Comparison of ENCODE assay signal across 14 mouse cellular contexts in the genomic region with DNA sequence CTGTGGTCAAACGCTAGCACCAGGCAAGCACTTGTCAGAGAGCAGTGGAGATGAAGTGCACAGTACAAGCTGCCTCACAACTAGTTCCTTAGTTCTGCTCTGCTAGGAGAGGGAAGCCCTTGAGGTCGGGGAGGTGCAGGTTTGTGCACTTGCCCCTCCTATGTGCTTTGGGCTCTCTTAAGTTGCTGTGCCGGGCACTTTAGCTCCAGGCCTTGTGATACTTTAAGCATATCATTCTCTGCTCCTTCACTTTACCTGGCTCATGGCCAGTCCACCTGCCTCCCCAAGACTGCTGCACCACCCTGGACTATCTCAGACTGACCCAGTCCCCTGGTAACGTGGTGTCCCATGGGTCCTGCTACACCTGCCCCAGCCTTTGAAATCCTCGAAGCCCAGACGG. TPM values are rescaled to one million over a fixed set of nuclear protein-coding genes. Genes with fewer than 3 reads are reported as not detected.
DNase-seq lines count a peak whose midpoint lies in the region; ATAC-seq and TF ChIP-seq lines count a peak whose summit lies in the region.
"Had no signal": no experiment of that assay in that cellular context is flagged by ENCODE, and none has a peak within 500 bp of the region (broad histone marks: within the 10 kb centered on the region; RNA-seq: fewer than 3 reads in every experiment).

No protein-coding gene starts in this region.

- H3K36me3 ChIP-seq in heart, embryonic 15.5 days = no peaks in the 10 kb centered on the region
- H3K36me3 ChIP-seq in heart, adult 2 months (ENCODE audit: control insufficient read depth, insufficient read depth, low read length) = no peaks in the 10 kb centered on the region; the same call in 1 of the 2 replicates
- no peaks in the 10 kb centered on the region for H3K36me3 ChIP-seq in spleen, adult 2 months (ENCODE audit: control insufficient read depth, insufficient read depth, low read length)
- no peaks in the 10 kb centered on the region for H3K36me3 ChIP-seq in stomach, postnatal 0 days (ENCODE audit: control insufficient read depth, insufficient read depth, low read length)
- no peaks in the 10 kb centered on the region for H3K36me3 ChIP-seq in forebrain, postnatal 0 days (ENCODE audit: insufficient read depth)
- H3K36me3 ChIP-seq in midbrain, embryonic 13.5 days = no peaks in the 10 kb centered on the region
- H3K36me3 ChIP-seq: intestine, embryonic 15.5 days; limb, embryonic 15.5 days had no signal

- ATAC-seq in heart, embryonic 15.5 days (replicated peaks; ENCODE audit: insufficient number of reproducible peaks, insufficient read depth, low FRiP score, low read depth) = no peak
- peak; percentile 39; the same call in 1 of the 2 replicates for ATAC-seq in stomach, postnatal 0 days (ENCODE audit: low FRiP score, low TSS enrichment)
- no peak for ATAC-seq in forebrain, postnatal 0 days
- no peak for ATAC-seq in midbrain, embryonic 13.5 days

- no peak for TF ChIP-seq EP300 in heart, adult 2 months (IDR thresholded peaks at IDR 0.05; ENCODE audit: insufficient read depth, low read depth, low read length)
- no peak for TF ChIP-seq EP300 in stomach, postnatal 0 days (optimal IDR thresholded peaks at IDR 0.05)

- intact Hi-C loops in heart, adult 2 months (cut with DNase I) = no loop called here

- DNase-seq in heart, adult 2 months = no peak
- no peak for DNase-seq in spleen, adult 2 months (ENCODE audit: low read depth in 1 of 2, low spot score in 2 of 2)
- no peak for DNase-seq in spleen, postnatal 14 days (ENCODE audit: low spot score in 2 of 2)
- DNase-seq in lung, postnatal 25 days (ENCODE audit: low spot score) = peak; percentile 83
- peak; percentile 58 for DNase-seq in stomach, postnatal 0 days (ENCODE audit: low spot score)
- DNase-seq in forebrain, postnatal 0 days = no peak
- DNase-seq: adrenal gland, postnatal 36 days; cerebellum, adult 2 months; kidney, postnatal 4 days; thymus, postnatal 14 days had no signal

- no peak overlapping the region for H3K9ac ChIP-seq in heart, embryonic 15.5 days
- no peak overlapping the region for H3K9ac ChIP-seq in heart, adult 2 months (ENCODE audit: low read depth, low read length)
- H3K9ac ChIP-seq in stomach, postnatal 0 days (ENCODE audit: low read length) = no peak overlapping the region
- H3K9ac ChIP-seq in forebrain, postnatal 0 days = no peak overlapping the region
- H3K9ac ChIP-seq in midbrain, embryonic 13.5 days (replicated peaks) = no peak overlapping the region
- H3K9ac ChIP-seq: intestine, embryonic 15.5 days; limb, embryonic 15.5 days had no signal

- no peaks in the 10 kb centered on the region for H3K27me3 ChIP-seq in heart, embryonic 15.5 days
- H3K27me3 ChIP-seq in heart, adult 2 months (ENCODE audit: control insufficient read depth, insufficient read depth, low read length) = no peaks in the 10 kb centered on the region
- no peaks in the 10 kb centered on the region for H3K27me3 ChIP-seq in spleen, adult 2 months (ENCODE audit: control insufficient read depth, insufficient read depth, low read length)
- H3K27me3 ChIP-seq in stomach, postnatal 0 days (ENCODE audit: control insufficient read depth, insufficient read depth, low read length) = no peaks in the 10 kb centered on the region
- H3K27me3 ChIP-seq in forebrain, postnatal 0 days (ENCODE audit: insufficient read depth, low read length) = no peaks in the 10 kb centered on the region
- no peaks in the 10 kb centered on the region for H3K27me3 ChIP-seq in midbrain, embryonic 13.5 days
- H3K27me3 ChIP-seq: intestine, embryonic 15.5 days; limb, embryonic 15.5 days had no signal

- TF ChIP-seq CTCF in heart, adult 2 months (IDR thresholded peaks at IDR 0.05) = no peak
- no peak for TF ChIP-seq CTCF in spleen, adult 2 months (IDR thresholded peaks at IDR 0.05; ENCODE audit: extremely low read depth, insufficient read depth, insufficient read length, insufficient replicate concordance)
- no peak for TF ChIP-seq CTCF in stomach, postnatal 0 days (IDR thresholded peaks at IDR 0.05; ENCODE audit: low read depth)
- TF ChIP-seq CTCF in forebrain, postnatal 0 days (IDR thresholded peaks at IDR 0.05; ENCODE audit: low read depth) = no peak

- no peak overlapping the region for H3K4me2 ChIP-seq in heart, embryonic 15.5 days
- H3K4me2 ChIP-seq in stomach, postnatal 0 days (replicated peaks; ENCODE audit: low read depth) = no peak overlapping the region
- no peak overlapping the region for H3K4me2 ChIP-seq in forebrain, postnatal 0 days (ENCODE audit: low read depth)
- no peak overlapping the region for H3K4me2 ChIP-seq in midbrain, embryonic 13.5 days (replicated peaks)
- H3K4me2 ChIP-seq: intestine, embryonic 15.5 days; limb, embryonic 15.5 days had no signal

- peak overlapping the region; percentile 53 for H3K27ac ChIP-seq in heart, embryonic 15.5 days
- H3K27ac ChIP-seq in heart, adult 2 months = no peak overlapping the region
- peak overlapping the region; percentile 59 for H3K27ac ChIP-seq in spleen, adult 2 months (ENCODE audit: insufficient read depth, low read length)
- peak overlapping the region; percentile 70 for H3K27ac ChIP-seq in stomach, postnatal 0 days (replicated peaks)
- no peak overlapping the region for H3K27ac ChIP-seq in forebrain, postnatal 0 days (ENCODE audit: low read depth, low read length)
- no peak overlapping the region for H3K27ac ChIP-seq in midbrain, embryonic 13.5 days
- H3K27ac ChIP-seq: intestine, embryonic 15.5 days had no signal

- TF ChIP-seq POLR2A in heart, adult 2 months (IDR thresholded peaks at IDR 0.05; ENCODE audit: insufficient read depth, low read depth, low read length) = no peak
- TF ChIP-seq POLR2A in spleen, adult 2 months (IDR thresholded peaks at IDR 0.05; ENCODE audit: low read depth, low read length) = no peak

- no peaks in the 10 kb centered on the region; the same call in 1 of the 2 replicates for H3K79me2 ChIP-seq in heart, adult 2 months (replicated peaks; ENCODE audit: control insufficient read depth, insufficient read depth, low read length)

- H3K4me1 ChIP-seq in heart, embryonic 15.5 days (replicated peaks) = peaks cover 56% of the 10 kb centered on the region
- H3K4me1 ChIP-seq in heart, adult 2 months (ENCODE audit: control insufficient read depth, insufficient read depth, low read length) = peaks cover 44% of the 10 kb centered on the region
- H3K4me1 ChIP-seq in spleen, adult 2 months (ENCODE audit: control insufficient read depth, insufficient read depth, insufficient read length) = peaks cover 69% of the 10 kb centered on the region; the same call in 1 of the 2 replicates
- H3K4me1 ChIP-seq in stomach, postnatal 0 days (replicated peaks; ENCODE audit: control insufficient read depth, insufficient read depth) = peaks cover 22% of the 10 kb centered on the region
- peaks cover 6% of the 10 kb centered on the region for H3K4me1 ChIP-seq in forebrain, postnatal 0 days (ENCODE audit: insufficient read depth)
- peaks cover 60% of the 10 kb centered on the region for H3K4me1 ChIP-seq in midbrain, embryonic 13.5 days (replicated peaks)

- H3K9me3 ChIP-seq in heart, embryonic 15.5 days (replicated peaks) = no peaks in the 10 kb centered on the region
- H3K9me3 ChIP-seq in stomach, postnatal 0 days (ENCODE audit: control insufficient read depth, low read length) = no peaks in the 10 kb centered on the region
- no peaks in the 10 kb centered on the region for H3K9me3 ChIP-seq in forebrain, postnatal 0 days (ENCODE audit: low read length)
- no peaks in the 10 kb centered on the region for H3K9me3 ChIP-seq in midbrain, embryonic 13.5 days
- H3K9me3 ChIP-seq: intestine, embryonic 15.5 days; limb, embryonic 15.5 days had no signal

- 66% methylated on average over 6 of the region's 6 CpGs for WGBS in heart, embryonic 15.5 days
- 82% methylated on average over 6 of the region's 6 CpGs for WGBS in heart, adult 2 months
- WGBS in spleen, adult 2 months = 45% methylated on average over 6 of the region's 6 CpGs
- 58% methylated on average over 6 of the region's 6 CpGs for WGBS in stomach, postnatal 0 days
- 82% methylated on average over 6 of the region's 6 CpGs for WGBS in forebrain, postnatal 0 days
- WGBS in midbrain, embryonic 13.5 days = 75% methylated on average over 6 of the region's 6 CpGs

- H3K4me3 ChIP-seq in heart, embryonic 15.5 days = no peak overlapping the region
- H3K4me3 ChIP-seq in heart, adult 2 months = no peak overlapping the region
- no peak overlapping the region for H3K4me3 ChIP-seq in spleen, adult 2 months (ENCODE audit: extremely low read depth, insufficient read depth, insufficient read length)
- H3K4me3 ChIP-seq in stomach, postnatal 0 days (ENCODE audit: low read depth, low read length) = no peak overlapping the region
- no peak overlapping the region for H3K4me3 ChIP-seq in forebrain, postnatal 0 days (ENCODE audit: low read depth, low read length)
- no peak overlapping the region for H3K4me3 ChIP-seq in midbrain, embryonic 13.5 days (replicated peaks)
- H3K4me3 ChIP-seq: intestine, embryonic 15.5 days; limb, embryonic 15.5 days had no signal

RNA-seq across cellular contexts. Expression of a gene that starts 16.2 kb away (rescaled TPM):
- polyA plus RNA-seq in heart, embryonic 15.5 days (2015; fragmentation: Nextera tagmentation; extraction: Ambion mirVana) = 44.8 and 45.1 TPM in 2 replicates
- 10 to 100 TPM; 21.4 to 23.2 TPM for total RNA-seq in heart, adult 2 months (2021)
- polyA plus RNA-seq in heart, adult 2 months (2012; rRNA removed) = 15.7 and 17.6 TPM in 2 replicates
- 83.8 and 110 TPM in 2 replicates for polyA plus RNA-seq in spleen, adult 2 months (2012; rRNA removed)
- polyA plus RNA-seq in stomach, postnatal 0 days (2015; fragmentation: Nextera tagmentation; extraction: Ambion mirVana) = 51.1 and 51.3 TPM in 2 replicates
- total RNA-seq in forebrain, postnatal 0 days (2014; rRNA removed) = 34.8 and 47.0 TPM in 2 replicates
- 70.6 and 75.4 TPM in 2 replicates for polyA plus RNA-seq in forebrain, postnatal 0 days (2015; fragmentation: Nextera tagmentation; extraction: Ambion mirVana)
- polyA plus RNA-seq in midbrain, embryonic 13.5 days (2015; fragmentation: Nextera tagmentation; extraction: Ambion mirVana) = 102 and 105 TPM in 2 replicates

Comparison
In these comparisons a context has a peak if more than half of its experiments do, and no peak if none do; other contexts are left out.
1. H3K27ac ChIP-seq: peak in heart, embryonic 15.5 days (single experiment), spleen, adult 2 months (single experiment) and stomach, postnatal 0 days (single experiment); none in heart, adult 2 months (single experiment), forebrain, postnatal 0 days (single experiment) and midbrain, embryonic 13.5 days (single experiment).
2. DNase-seq: peak in lung, postnatal 25 days (single experiment) and stomach, postnatal 0 days (single experiment); none in heart, adult 2 months (0 of 2), spleen, adult 2 months (0 of 2), spleen, postnatal 14 days (0 of 2) and forebrain, postnatal 0 days (single experiment).